Mouse (Mus musculus): ENCODE results near the gene Pdlim3. TPM values are rescaled to one million over a fixed set of nuclear protein-coding genes. Genes with fewer than 3 reads are reported as not detected.

The Pdlim3 gene
- polyA plus RNA-seq, 1 experiment from 2014 or later: 54.7 TPM

DNA sequence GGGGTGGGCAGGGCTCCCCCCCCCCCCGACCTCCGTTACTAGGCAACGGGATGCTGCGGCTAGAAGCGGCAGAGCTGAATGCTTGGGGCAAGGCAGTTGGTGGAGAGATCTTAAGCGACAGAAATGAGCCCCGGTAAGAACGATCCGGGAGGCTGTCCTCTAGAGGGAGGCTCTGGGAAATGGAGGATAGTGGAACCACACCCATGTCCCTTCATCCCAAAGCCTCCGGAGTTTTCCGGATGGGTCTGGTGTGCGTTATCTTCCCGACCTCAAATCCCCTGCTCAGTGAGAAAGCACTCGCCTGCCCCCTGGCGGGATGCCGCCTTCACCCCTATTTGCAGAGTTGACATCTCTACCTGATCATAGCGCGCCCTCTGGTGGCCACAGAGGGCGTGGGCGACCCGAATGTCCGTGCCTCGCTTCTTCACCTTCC, 49.3 kb downstream of the Pdlim3 start, which contains the start of gene Ccdc110:
Ccdc110 (plus strand) TSS at position 38 of the 433 bp plus-strand sequence.
- TF ChIP-seq CTCF (IDR thresholded peaks at IDR 0.05) (peak; percentile 100), EP300 (IDR thresholded peaks at IDR 0.05) (no peak)
- peak within 1 kb of the TSS; percentile 35 for H3K4me2 ChIP-seq (replicated peaks; ENCODE audit: low read depth, low read length)
- H3K4me3 ChIP-seq (ENCODE audit: low read depth, low read length): no peak within 1 kb of the TSS
- H3K27me3 ChIP-seq (replicated peaks; ENCODE audit: insufficient read depth, low read length): no peaks in the 10 kb centered on the region
- peak; percentile 86 for ATAC-seq
- no peaks in the 10 kb centered on the region for H3K36me3 ChIP-seq (ENCODE audit: insufficient read depth, low read length)
- H3K9ac ChIP-seq (replicated peaks; ENCODE audit: low read depth): no peak within 1 kb of the TSS
- no peak within 1 kb of the TSS for H3K27ac ChIP-seq (ENCODE audit: low read length)
- no peaks in the 10 kb centered on the region for H3K4me1 ChIP-seq (ENCODE audit: insufficient read depth, low read depth, low read length)
- WGBS: 4% methylated on average over 23 of the region's 23 CpGs
- no peaks in the 10 kb centered on the region for H3K9me3 ChIP-seq (ENCODE audit: low read length)
- peak; percentile 90 for DNase-seq (ENCODE audit: low spot score)

DNA sequence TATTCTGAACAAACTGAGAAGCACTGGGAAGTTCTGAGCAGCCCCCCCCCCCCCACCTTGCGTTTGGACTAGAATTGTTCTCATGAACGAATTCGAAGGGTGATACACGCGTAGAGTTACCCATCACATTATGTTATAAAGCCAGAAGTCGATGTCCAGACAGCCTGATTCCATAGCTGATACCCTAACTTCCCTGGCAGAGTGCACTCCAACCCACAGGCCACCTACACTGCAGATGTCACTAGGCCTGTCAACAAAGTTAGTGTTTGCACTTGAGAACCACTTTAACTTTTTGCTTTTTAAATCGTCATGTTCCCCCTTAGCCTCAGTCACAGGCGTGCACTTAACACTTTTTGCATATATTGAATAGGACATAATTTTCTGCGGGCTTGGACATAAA, 51.7 kb downstream of the Pdlim3 start:
- Histone ChIP-seq H3K4me1 (ENCODE audit: insufficient read depth, low read depth, low read length) (no peaks in the 10 kb centered on the region), H3K27ac (ENCODE audit: low read length) (no peak overlapping the region), H3K9ac (replicated peaks; ENCODE audit: low read depth) (no peak overlapping the region), H3K27me3 (replicated peaks; ENCODE audit: insufficient read depth, low read length) (no peaks in the 10 kb centered on the region), H3K36me3 (ENCODE audit: insufficient read depth, low read length) (no peaks in the 10 kb centered on the region), H3K4me2 (replicated peaks; ENCODE audit: low read depth, low read length) (no peak overlapping the region), H3K9me3 (ENCODE audit: low read length) (no peaks in the 10 kb centered on the region), H3K4me3 (ENCODE audit: low read depth, low read length) (no peak overlapping the region)
- 80% methylated on average over 9 of the region's 9 CpGs for WGBS
- DNase-seq (ENCODE audit: low spot score): no peak
- TF ChIP-seq EP300 (IDR thresholded peaks at IDR 0.05) (no peak), CTCF (IDR thresholded peaks at IDR 0.05) (no peak)
- no peak for ATAC-seq

DNA sequence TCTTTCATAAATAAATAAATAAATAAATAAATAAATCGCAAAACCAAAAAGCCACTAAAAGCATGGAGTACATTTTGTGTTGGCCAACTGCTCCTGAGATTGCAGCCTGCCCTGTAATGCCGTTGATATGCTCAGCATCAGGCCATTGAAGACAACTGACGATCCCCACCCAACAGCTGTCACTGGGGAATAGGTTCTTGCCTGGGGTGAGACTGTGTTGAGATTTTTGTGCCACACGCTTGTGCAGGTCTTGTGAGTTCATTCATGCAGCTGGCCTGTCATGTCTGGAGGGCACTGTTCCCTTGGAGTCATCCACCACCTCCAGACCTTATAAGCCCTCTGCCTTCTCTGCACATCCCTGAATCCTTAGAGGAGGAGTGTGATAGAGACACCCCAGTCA, 61.0 kb downstream of the Pdlim3 start:
- H3K27me3 ChIP-seq (replicated peaks; ENCODE audit: insufficient read depth, low read length): no peaks in the 10 kb centered on the region
- WGBS: 91% methylated on average over 4 of the region's 4 CpGs
- H3K4me3 ChIP-seq (ENCODE audit: low read depth, low read length): no peak overlapping the region
- no peaks in the 10 kb centered on the region for H3K36me3 ChIP-seq (ENCODE audit: insufficient read depth, low read length)
- no peaks in the 10 kb centered on the region for H3K9me3 ChIP-seq (ENCODE audit: low read length)
- DNase-seq (ENCODE audit: low spot score): no peak
- no peak for ATAC-seq
- H3K4me1 ChIP-seq (ENCODE audit: insufficient read depth, low read depth, low read length): no peaks in the 10 kb centered on the region
- no peak overlapping the region for H3K4me2 ChIP-seq (replicated peaks; ENCODE audit: low read depth, low read length)
- H3K27ac ChIP-seq (ENCODE audit: low read length): no peak overlapping the region
- TF ChIP-seq EP300 (IDR thresholded peaks at IDR 0.05): no peak
- no peak for TF ChIP-seq CTCF (IDR thresholded peaks at IDR 0.05)
- H3K9ac ChIP-seq (replicated peaks; ENCODE audit: low read depth): no peak overlapping the region

DNA sequence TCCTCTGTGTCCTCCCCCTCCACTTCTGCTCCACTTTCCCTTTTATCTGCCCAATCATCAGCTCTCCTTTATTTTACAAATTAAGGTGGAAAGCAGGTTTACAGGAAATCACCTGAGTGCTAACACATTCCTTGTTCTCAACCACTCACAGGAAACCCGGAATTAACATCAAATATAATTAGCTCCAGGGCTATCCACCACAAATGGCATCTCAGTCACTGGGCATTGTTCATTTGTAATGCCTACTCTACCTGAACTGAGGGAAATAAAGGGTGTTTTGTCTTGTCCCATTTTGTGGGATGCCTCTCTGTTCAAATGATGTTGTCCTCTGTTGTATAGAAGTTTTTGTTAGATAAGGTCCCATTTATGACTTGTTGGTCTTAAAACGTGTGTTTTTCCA, 65.4 kb downstream of the Pdlim3 start:
- no peak for ATAC-seq
- 61% methylated on average over 2 of the region's 2 CpGs for WGBS
- no peak for DNase-seq (ENCODE audit: low spot score)
- no peaks in the 10 kb centered on the region for H3K9me3 ChIP-seq (ENCODE audit: low read length)
- H3K36me3 ChIP-seq (ENCODE audit: insufficient read depth, low read length): no peaks in the 10 kb centered on the region
- TF ChIP-seq CTCF (IDR thresholded peaks at IDR 0.05) (no peak), EP300 (IDR thresholded peaks at IDR 0.05) (no peak)
- no peak overlapping the region for H3K27ac ChIP-seq (ENCODE audit: low read length)
- H3K4me3 ChIP-seq (ENCODE audit: low read depth, low read length): no peak overlapping the region
- H3K4me1 ChIP-seq (ENCODE audit: insufficient read depth, low read depth, low read length): no peaks in the 10 kb centered on the region
- no peaks in the 10 kb centered on the region for H3K27me3 ChIP-seq (replicated peaks; ENCODE audit: insufficient read depth, low read length)
- no peak overlapping the region for H3K4me2 ChIP-seq (replicated peaks; ENCODE audit: low read depth, low read length)
- no peak overlapping the region for H3K9ac ChIP-seq (replicated peaks; ENCODE audit: low read depth)

Other genes with a start within 250 kb of the Pdlim3 start
- gene Ccdc110, start 49.2 kb downstream of the Pdlim3 start, polyA plus RNA-seq (2015; fragmentation: Nextera tagmentation; extraction: Ambion mirVana): not detected in 2 replicates
- 5.0 and 7.5 TPM in 2 replicates for gene 1700029J07Rik, start 89.8 kb downstream of the Pdlim3 start, polyA plus RNA-seq (2015; fragmentation: Nextera tagmentation; extraction: Ambion mirVana)
- 64.9 and 69.3 TPM in 2 replicates for gene Ufsp2, start 90.1 kb downstream of the Pdlim3 start, polyA plus RNA-seq (2015; fragmentation: Nextera tagmentation; extraction: Ambion mirVana)
- 0.76 and 0.91 TPM in 2 replicates for gene Lrp2bp, start 113.8 kb downstream of the Pdlim3 start, polyA plus RNA-seq (2015; fragmentation: Nextera tagmentation; extraction: Ambion mirVana)
- gene Ankrd37, start 120.2 kb downstream of the Pdlim3 start, polyA plus RNA-seq (2015; fragmentation: Nextera tagmentation; extraction: Ambion mirVana): 27.9 and 36.0 TPM in 2 replicates